Mouse (Mus musculus): ENCODE results near the gene Mid1.
"Not testable (repeated sequence)": the region's sequence is repeated elsewhere in the genome, so short reads cannot be mapped to it uniquely, and the experiment has no call there.

DNA sequence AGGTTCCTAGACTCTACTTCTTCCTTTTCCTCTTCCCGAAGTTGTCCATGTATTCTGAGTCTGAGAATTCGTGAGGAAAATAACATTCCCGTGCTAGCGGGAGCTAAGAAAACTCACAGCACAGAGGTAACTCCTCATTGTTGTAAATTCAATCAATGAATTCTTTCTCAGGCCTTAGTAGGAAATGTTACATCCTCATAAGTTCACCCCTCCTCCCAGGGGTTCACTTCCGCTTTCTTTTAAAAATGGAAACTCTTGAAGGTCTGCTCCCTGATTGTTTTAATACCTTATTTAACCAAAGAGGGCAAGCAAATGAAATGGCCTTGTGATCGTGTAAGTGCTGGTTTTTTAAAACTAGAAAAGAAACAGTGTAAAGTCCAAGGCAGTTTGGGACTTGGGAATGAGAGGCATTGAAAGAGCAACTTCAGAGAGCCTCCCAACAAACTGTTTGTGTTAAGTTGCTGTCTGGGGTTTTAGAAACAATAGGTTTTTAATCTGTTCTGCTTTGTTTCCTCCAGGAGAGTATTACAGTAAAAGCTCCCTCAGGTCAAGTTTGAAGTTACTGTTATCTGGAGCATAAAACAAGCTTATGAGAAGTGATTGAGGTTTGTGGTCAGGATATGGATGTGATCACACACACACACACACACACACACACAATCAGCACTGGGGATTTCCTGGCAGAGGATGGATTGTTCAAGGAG is 287.9 kb downstream of the Mid1 start:
- not testable (repeated sequence) for TF ChIP-seq POLR2A (IDR thresholded peaks at IDR 0.05; ENCODE audit: extremely low read depth, insufficient read depth, low read length); CTCF (IDR thresholded peaks at IDR 0.05; ENCODE audit: low read depth, low read length)
